Mouse (Mus musculus): ENCODE results near the gene Ephb3. TPM values are rescaled to one million over a fixed set of nuclear protein-coding genes. Genes with fewer than 3 reads are reported as not detected.

Ephb3 gene
- polyA plus RNA-seq, 1 experiment from 2014 or later: 6.6 TPM

GRCm38 (mm10) chr16:21184697-21185096, 19.9 kb upstream of the Ephb3 start:
- Histone ChIP-seq H3K9ac (ENCODE audit: low read depth, low read length) (no peak overlapping the region), H3K4me2 (no peak overlapping the region), H3K27me3 (replicated peaks; ENCODE audit: control insufficient read depth, insufficient read depth, low read length) (no peaks in the 10 kb centered on the region), H3K9me3 (ENCODE audit: control insufficient read depth, low read length) (no peaks in the 10 kb centered on the region), H3K4me1 (replicated peaks; ENCODE audit: control insufficient read depth, insufficient read depth, low read length) (no peaks in the 10 kb centered on the region), H3K36me3 (ENCODE audit: control insufficient read depth, insufficient read depth, low read length) (no peaks in the 10 kb centered on the region), H3K4me3 (ENCODE audit: low read depth, low read length) (no peak overlapping the region), H3K27ac (ENCODE audit: low read depth, low read length) (no peak overlapping the region)
- ATAC-seq (replicated peaks; ENCODE audit: low FRiP score): no peak
- no peak for DNase-seq (ENCODE audit: low spot score)

- Histone ChIP-seq H3K4me3 (ENCODE audit: low read depth, low read length) (no peak overlapping the region), H3K36me3 (ENCODE audit: control insufficient read depth, insufficient read depth, low read length) (no peaks in the 10 kb centered on the region), H3K27ac (ENCODE audit: low read depth, low read length) (no peak overlapping the region), H3K4me2 (no peak overlapping the region), H3K9ac (ENCODE audit: low read depth, low read length) (no peak overlapping the region), H3K27me3 (replicated peaks; ENCODE audit: control insufficient read depth, insufficient read depth, low read length) (no peaks in the 10 kb centered on the region), H3K9me3 (ENCODE audit: control insufficient read depth, low read length) (no peaks in the 10 kb centered on the region), H3K4me1 (replicated peaks; ENCODE audit: control insufficient read depth, insufficient read depth, low read length) (no peaks in the 10 kb centered on the region)
- ATAC-seq (replicated peaks; ENCODE audit: low FRiP score): no peak
- no peak for DNase-seq (ENCODE audit: low spot score)
- WGBS: 53% methylated on average over 7 of the region's 7 CpGs
Observed at GRCm38 (mm10) chr16:21187568-21187967, 17.0 kb upstream of the Ephb3 start.

- 77% methylated on average over 3 of the region's 3 CpGs for WGBS
- no peak overlapping the region for H3K4me3 ChIP-seq (ENCODE audit: low read depth, low read length)
- ATAC-seq (replicated peaks; ENCODE audit: low FRiP score) (no peak), DNase-seq (ENCODE audit: low spot score) (peak; percentile 15)
- H3K9ac ChIP-seq (ENCODE audit: low read depth, low read length): no peak overlapping the region
- H3K27me3 ChIP-seq (replicated peaks; ENCODE audit: control insufficient read depth, insufficient read depth, low read length): no peaks in the 10 kb centered on the region
- no peaks in the 10 kb centered on the region for H3K4me1 ChIP-seq (replicated peaks; ENCODE audit: control insufficient read depth, insufficient read depth, low read length)
- no peak overlapping the region for H3K4me2 ChIP-seq
- no peak overlapping the region for H3K27ac ChIP-seq (ENCODE audit: low read depth, low read length)
- H3K9me3 ChIP-seq (ENCODE audit: control insufficient read depth, low read length): no peaks in the 10 kb centered on the region
- H3K36me3 ChIP-seq (ENCODE audit: control insufficient read depth, insufficient read depth, low read length): no peaks in the 10 kb centered on the region
Observed at GRCm38 (mm10) chr16:21188345-21188744, 16.2 kb upstream of the Ephb3 start.

DNA sequence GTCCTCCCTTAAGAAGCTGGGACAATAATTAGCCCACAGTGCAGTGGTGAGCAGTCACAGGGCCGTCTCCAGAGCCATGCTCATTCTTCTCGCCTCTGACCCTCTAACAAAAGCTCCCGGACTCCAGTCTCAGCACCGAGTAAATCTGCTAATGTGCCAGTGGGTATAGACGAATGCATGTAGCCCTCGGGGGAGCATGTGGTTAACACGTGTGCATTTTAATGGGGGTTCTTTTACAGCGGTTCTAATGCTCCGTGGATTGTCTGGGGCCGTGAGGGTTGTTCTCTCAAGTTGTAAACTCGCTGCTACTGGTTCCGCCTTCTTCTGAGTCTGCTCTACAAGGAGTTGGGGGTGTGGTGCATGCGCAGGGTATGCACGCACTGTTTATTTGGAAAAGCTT, 13.0 kb upstream of the Ephb3 start:
- Histone ChIP-seq H3K4me2 (no peak overlapping the region), H3K9ac (ENCODE audit: low read depth, low read length) (no peak overlapping the region), H3K36me3 (ENCODE audit: control insufficient read depth, insufficient read depth, low read length) (no peaks in the 10 kb centered on the region), H3K4me3 (ENCODE audit: low read depth, low read length) (no peak overlapping the region), H3K27ac (ENCODE audit: low read depth, low read length) (no peak overlapping the region), H3K27me3 (replicated peaks; ENCODE audit: control insufficient read depth, insufficient read depth, low read length) (no peaks in the 10 kb centered on the region), H3K4me1 (replicated peaks; ENCODE audit: control insufficient read depth, insufficient read depth, low read length) (no peaks in the 10 kb centered on the region), H3K9me3 (ENCODE audit: control insufficient read depth, low read length) (no peaks in the 10 kb centered on the region)
- WGBS: 78% methylated on average over 14 of the region's 14 CpGs
- DNase-seq (ENCODE audit: low spot score): peak; percentile 20
- no peak for ATAC-seq (replicated peaks; ENCODE audit: low FRiP score)

GRCm38 (mm10) chr16:21192509-21193354, 11.8 kb upstream of the Ephb3 start:
- H3K4me1 ChIP-seq (replicated peaks; ENCODE audit: control insufficient read depth, insufficient read depth, low read length): no peaks in the 10 kb centered on the region
- H3K36me3 ChIP-seq (ENCODE audit: control insufficient read depth, insufficient read depth, low read length): no peaks in the 10 kb centered on the region
- H3K27me3 ChIP-seq (replicated peaks; ENCODE audit: control insufficient read depth, insufficient read depth, low read length): no peaks in the 10 kb centered on the region
- H3K4me2 ChIP-seq: no peak overlapping the region
- H3K9me3 ChIP-seq (ENCODE audit: control insufficient read depth, low read length): no peaks in the 10 kb centered on the region
- 38% methylated on average over 7 of the region's 7 CpGs for WGBS
- H3K9ac ChIP-seq (ENCODE audit: low read depth, low read length): no peak overlapping the region
- H3K27ac ChIP-seq (ENCODE audit: low read depth, low read length): no peak overlapping the region
- DNase-seq (ENCODE audit: low spot score) (no peak), ATAC-seq (replicated peaks; ENCODE audit: low FRiP score) (no peak)
- H3K4me3 ChIP-seq (ENCODE audit: low read depth, low read length): no peak overlapping the region

DNA sequence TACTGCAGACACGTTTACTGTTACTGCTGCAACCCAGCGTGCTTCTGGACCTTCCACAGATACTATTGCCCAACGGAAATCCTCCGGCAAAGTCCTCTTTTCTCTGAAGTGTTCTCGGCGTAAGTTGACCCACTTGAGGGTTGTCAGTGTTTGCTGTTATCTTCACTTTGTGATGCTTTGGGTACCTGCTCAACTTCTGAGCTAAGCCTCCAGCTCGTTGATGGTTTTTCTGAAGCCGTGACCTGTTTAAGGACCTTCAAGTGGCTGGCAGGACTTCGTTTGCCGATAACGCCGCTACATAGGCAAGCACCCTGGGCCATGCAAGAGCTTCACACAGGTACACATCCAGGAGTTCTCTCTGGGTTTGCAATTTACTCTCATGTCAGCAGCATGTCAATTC, 10.4 kb upstream of the Ephb3 start:
- Histone ChIP-seq H3K4me1 (replicated peaks; ENCODE audit: control insufficient read depth, insufficient read depth, low read length) (no peaks in the 10 kb centered on the region; the same call in 1 of the 2 replicates), H3K9ac (ENCODE audit: low read depth, low read length) (no peak overlapping the region), H3K4me3 (ENCODE audit: low read depth, low read length) (no peak overlapping the region), H3K27me3 (replicated peaks; ENCODE audit: control insufficient read depth, insufficient read depth, low read length) (no peaks in the 10 kb centered on the region), H3K9me3 (ENCODE audit: control insufficient read depth, low read length) (no peaks in the 10 kb centered on the region), H3K4me2 (no peak overlapping the region), H3K36me3 (ENCODE audit: control insufficient read depth, insufficient read depth, low read length) (no peaks in the 10 kb centered on the region), H3K27ac (ENCODE audit: low read depth, low read length) (no peak overlapping the region)
- WGBS: 77% methylated on average over 12 of the region's 12 CpGs
- DNase-seq (ENCODE audit: low spot score) (no peak), ATAC-seq (replicated peaks; ENCODE audit: low FRiP score) (no peak)

- 71% methylated on average over 8 of the region's 8 CpGs for WGBS
- ATAC-seq (replicated peaks; ENCODE audit: low FRiP score) (no peak), DNase-seq (ENCODE audit: low spot score) (no peak)
- Histone ChIP-seq H3K4me1 (replicated peaks; ENCODE audit: control insufficient read depth, insufficient read depth, low read length) (no peaks in the 10 kb centered on the region; the same call in 1 of the 2 replicates), H3K4me3 (ENCODE audit: low read depth, low read length) (no peak overlapping the region), H3K27me3 (replicated peaks; ENCODE audit: control insufficient read depth, insufficient read depth, low read length) (no peaks in the 10 kb centered on the region), H3K27ac (ENCODE audit: low read depth, low read length) (no peak overlapping the region), H3K9me3 (ENCODE audit: control insufficient read depth, low read length) (no peaks in the 10 kb centered on the region), H3K36me3 (ENCODE audit: control insufficient read depth, insufficient read depth, low read length) (no peaks in the 10 kb centered on the region), H3K4me2 (no peak overlapping the region), H3K9ac (ENCODE audit: low read depth, low read length) (no peak overlapping the region)
Observed at GRCm38 (mm10) chr16:21195260-21195866, 9.2 kb upstream of the Ephb3 start.

- 86% methylated on average over 3 of the region's 3 CpGs for WGBS
- Histone ChIP-seq H3K27ac (ENCODE audit: low read depth, low read length) (no peak overlapping the region), H3K4me3 (ENCODE audit: low read depth, low read length) (no peak overlapping the region), H3K4me2 (no peak overlapping the region), H3K4me1 (replicated peaks; ENCODE audit: control insufficient read depth, insufficient read depth, low read length) (no peaks in the 10 kb centered on the region; the same call in 1 of the 2 replicates), H3K9me3 (ENCODE audit: control insufficient read depth, low read length) (no peaks in the 10 kb centered on the region), H3K27me3 (replicated peaks; ENCODE audit: control insufficient read depth, insufficient read depth, low read length) (no peaks in the 10 kb centered on the region), H3K36me3 (ENCODE audit: control insufficient read depth, insufficient read depth, low read length) (no peaks in the 10 kb centered on the region), H3K9ac (ENCODE audit: low read depth, low read length) (no peak overlapping the region)
- no peak for DNase-seq (ENCODE audit: low spot score)
- no peak for ATAC-seq (replicated peaks; ENCODE audit: low FRiP score)
Observed at GRCm38 (mm10) chr16:21196576-21196975, 8.0 kb upstream of the Ephb3 start.

DNA sequence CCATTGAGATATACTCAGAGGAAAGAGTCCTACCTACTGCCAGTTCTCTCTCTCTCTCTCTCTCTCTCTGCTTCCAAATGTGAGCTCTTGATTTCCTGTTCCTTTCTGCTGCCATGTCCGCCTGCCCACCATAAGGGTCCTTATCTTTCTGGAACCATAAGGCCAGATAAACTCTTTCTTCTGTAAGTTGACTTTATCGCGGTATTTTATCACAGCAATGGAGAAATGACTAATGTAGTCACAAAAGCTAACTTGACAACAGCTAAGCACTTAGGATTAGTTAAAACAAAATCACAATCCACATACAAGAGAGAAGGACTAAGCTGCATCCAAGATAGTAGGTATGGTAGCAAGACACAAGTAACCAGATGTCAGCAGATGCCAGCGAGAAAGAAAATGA, 7.0 kb upstream of the Ephb3 start:
- Histone ChIP-seq H3K27ac (ENCODE audit: low read depth, low read length) (no peak overlapping the region), H3K27me3 (replicated peaks; ENCODE audit: control insufficient read depth, insufficient read depth, low read length) (no peaks in the 10 kb centered on the region; the same call in 1 of the 2 replicates), H3K4me3 (ENCODE audit: low read depth, low read length) (no peak overlapping the region), H3K9me3 (ENCODE audit: control insufficient read depth, low read length) (no peaks in the 10 kb centered on the region), H3K4me1 (replicated peaks; ENCODE audit: control insufficient read depth, insufficient read depth, low read length) (no peaks in the 10 kb centered on the region; the same call in 1 of the 2 replicates), H3K9ac (ENCODE audit: low read depth, low read length) (no peak overlapping the region), H3K36me3 (ENCODE audit: control insufficient read depth, insufficient read depth, low read length) (no peaks in the 10 kb centered on the region), H3K4me2 (no peak overlapping the region)
- ATAC-seq (replicated peaks; ENCODE audit: low FRiP score) (no peak), DNase-seq (ENCODE audit: low spot score) (no peak)
- 46% methylated on average over 4 of the region's 4 CpGs for WGBS
